Mouse (Mus musculus) liver, embryonic 14.5 days (tissue): Measurements from ENCODE around the gene Wwc1.

Experiments used
- CTCF ChIP-seq: IDR thresholded peaks from 2 replicates; pipeline ENCODE4 v1.5.1; 2016; ENCODE audit warnings: antibody characterized with exemption, low read depth, control low read depth
- EP300 ChIP-seq: IDR thresholded peaks from 2 replicates; pipeline ENCODE4 v1.6.1; 2016; ENCODE audit warnings: antibody characterized with exemption, low read depth

GRCm38 (mm10) chr11:35855567-35855966, 124.8 kb downstream of the Wwc1 start:
- TF ChIP-seq CTCF (no peak), EP300 (no peak)
